Mouse (Mus musculus) brain, embryonic 14.5 days (tissue): Measurements from ENCODE around the gene Dmac2.

Source experiments
- CTCF ChIP-seq: fragments of 200-500 bp; IDR thresholded peaks from 2 replicates; pipeline ENCODE4 v1.5.1; 2012; ENCODE audit warnings: inconsistent platforms, mild to moderate bottlenecking, moderate library complexity, borderline replicate concordance; ENCODE audit not compliant: insufficient read depth, insufficient read length; ENCODE audit errors: extremely low read depth
- POLR2A ChIP-seq: fragments of 200-500 bp; IDR thresholded peaks from 2 replicates; pipeline ENCODE4 v1.6.1; 2012; ENCODE audit warnings: mild to moderate bottlenecking, inconsistent platforms, borderline replicate concordance; ENCODE audit not compliant: poor library complexity, insufficient read depth, insufficient read length, severe bottlenecking; ENCODE audit errors: extremely low read depth

GRCm38 (mm10) chr7:25637099-25637498 is 17.9 kb downstream of the Dmac2 start:
- TF ChIP-seq POLR2A (no peak), CTCF (no peak)
